Mouse (Mus musculus): ENCODE data around the gene Acer3.
A peak's percentile ranks its signal among the peaks of the same experiment; 100 is the strongest.

DNA sequence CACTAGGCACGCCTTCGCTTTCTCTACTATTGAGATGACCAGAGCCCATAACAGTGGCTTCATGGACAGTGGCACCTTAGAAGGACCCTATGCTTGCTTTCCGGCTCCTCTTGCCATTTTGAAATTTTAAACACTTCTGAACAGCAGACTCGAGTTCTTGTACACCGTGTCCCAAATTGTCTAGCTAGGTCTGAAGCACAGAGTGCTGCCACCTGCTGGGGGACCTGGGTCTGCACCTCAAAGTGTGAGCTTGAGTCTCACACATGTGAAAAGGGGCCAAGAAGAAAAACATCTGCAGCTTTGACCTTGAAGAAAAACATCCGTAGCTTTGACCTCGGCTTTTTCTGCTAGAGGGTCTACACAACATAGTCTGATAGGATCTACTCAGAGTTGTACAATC is 27.0 kb upstream of the Acer3 start:
- TF ChIP-seq CTCF (IDR thresholded peaks at IDR 0.05; ENCODE audit: control insufficient read depth, insufficient read depth, insufficient replicate concordance, low read depth, low read length), result peak; percentile 67; the same call in 1 of the 2 replicates
- no peak for TF ChIP-seq POLR2A (IDR thresholded peaks at IDR 0.05; ENCODE audit: control insufficient read depth, low read depth, low read length)

Data from testis, adult 2 months (tissue).